Mouse (Mus musculus) megakaryocyte, embryonic 14.5 days (primary cell): ENCODE results near the gene Rasl11b.

Experiments used
- FLI1 ChIP-seq: IDR thresholded peaks from 2 replicates; pipeline ENCODE4 v1.6.1; 2012; ENCODE audit warnings: low read length, inconsistent platforms, mixed read lengths
- GATA1 ChIP-seq: IDR thresholded peaks from 3 replicates; pipeline ENCODE4 v1.6.1; 2012; ENCODE audit warnings: mixed read lengths, low read length, inconsistent platforms, borderline replicate concordance

GRCm38 (mm10) chr5:74211346-74211745, 16.3 kb downstream of the Rasl11b start:
- no peak for TF ChIP-seq GATA1
- no peak for TF ChIP-seq FLI1
